Mouse (Mus musculus) intestine, embryonic 14.5 days (tissue): ENCODE results near the gene Mrpl45. TPM values are rescaled to one million over a fixed set of nuclear protein-coding genes. Genes with fewer than 3 reads are reported as not detected.

Experiments used
- ATAC-seq: fragments of 200-750 bp; cut with Nextera tagmentation; replicated peaks from 2 replicates; pipeline ENCODE4 v1.8.0; 2017; ENCODE audit warnings: low read depth, moderate number of reproducible peaks, moderate TSS enrichment, moderate library complexity; ENCODE audit not compliant: low FRiP score, low TSS enrichment
- DNase-seq: peaks from one replicate; pipeline ENCODE4 v3.0.0-alpha.2; 2018; ENCODE audit warnings: low spot score
- H3K27ac ChIP-seq: fragments of 300-500 bp; sonication (generic); 2 replicates; pipeline ENCODE4 v1.5.1; 2014; ENCODE audit warnings: low read depth, mild to moderate bottlenecking, control low read depth
- H3K27me3 ChIP-seq: fragments of 300-500 bp; sonication (generic); replicated peaks from 2 replicates; pipeline ENCODE4 v1.6.1; 2014; ENCODE audit warnings: low read length, control low read depth; ENCODE audit not compliant: control insufficient read depth, insufficient read depth
- H3K36me3 ChIP-seq: fragments of 300-500 bp; sonication (generic); 2 replicates; pipeline ENCODE4 v1.6.1; 2014; ENCODE audit warnings: low read length, control low read depth; ENCODE audit not compliant: control insufficient read depth, insufficient read depth
- H3K4me1 ChIP-seq: fragments of 300-500 bp; sonication (generic); replicated peaks from 2 replicates; pipeline ENCODE4 v1.6.1; 2014; ENCODE audit warnings: low read length, control low read depth, mixed read lengths; ENCODE audit not compliant: control insufficient read depth, insufficient read depth
- H3K4me2 ChIP-seq: fragments of 300-500 bp; sonication (generic); 2 replicates; pipeline ENCODE4 v1.6.1; 2014; ENCODE audit warnings: low read length
- H3K4me3 ChIP-seq: fragments of 300-500 bp; sonication (generic); 2 replicates; pipeline ENCODE4 v1.5.1; 2014; ENCODE audit warnings: low read depth, low read length, control low read depth, mixed read lengths
- H3K9ac ChIP-seq: fragments of 300-500 bp; sonication (generic); 2 replicates; pipeline ENCODE4 v1.6.1; 2014; ENCODE audit warnings: mild to moderate bottlenecking, low read length
- H3K9me3 ChIP-seq: fragments of 300-500 bp; sonication (generic); 2 replicates; pipeline ENCODE4 v1.6.1; 2016; ENCODE audit warnings: low read length, control low read depth; ENCODE audit not compliant: control insufficient read depth
- WGBS: fragments of 180-500 bp; shearing (Covaris S2); extraction: QIAGEN DNeasy Blood & Tissue Kit; methylation state at CpG from one replicate; pipeline ENCODE4 v1.1.7; 2014; 5-methylcytosine and 5-hydroxymethylcytosine counted together
- polyA plus RNA-seq: library from polyadenylated mRNA; unstranded; fragments of >200 nt; fragmentation: Nextera tagmentation; extraction: Ambion mirVana; gene quantifications from 2 replicates; pipeline ENCODE4 v1.2.1, GENCODE M21; 2014

The Mrpl45 gene
- polyA plus RNA-seq, 1 experiment from 2014 or later, result 52.1 TPM

DNA sequence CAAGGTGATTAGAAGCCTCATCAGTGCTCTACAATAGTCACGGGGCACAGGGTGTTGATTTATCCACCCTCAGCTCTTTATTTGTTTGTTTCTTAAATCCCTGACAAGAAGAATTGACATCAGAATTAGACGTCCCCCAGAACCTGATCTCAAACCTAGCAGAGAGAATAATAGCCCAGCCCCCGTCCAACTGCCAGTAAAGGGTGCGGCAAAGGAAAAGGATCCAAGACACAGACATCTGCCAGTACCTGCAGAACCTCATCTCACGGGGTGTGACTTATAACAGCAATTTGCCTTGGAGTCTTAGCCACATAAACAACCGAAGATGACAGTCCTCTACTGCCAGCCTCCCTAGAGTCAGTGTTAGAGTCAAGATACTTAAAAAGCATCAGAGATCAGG, 28.5 kb upstream of the Mrpl45 start:
- no peak for DNase-seq
- Histone ChIP-seq H3K9me3 (no peaks in the 10 kb centered on the region), H3K27ac (no peak overlapping the region), H3K9ac (no peak overlapping the region), H3K27me3 (no peaks in the 10 kb centered on the region), H3K4me1 (no peaks in the 10 kb centered on the region), H3K4me3 (no peak overlapping the region), H3K36me3 (no peaks in the 10 kb centered on the region), H3K4me2 (no peak overlapping the region)
- ATAC-seq, result no peak
- 32% methylated on average over 6 of the region's 6 CpGs for WGBS

DNA sequence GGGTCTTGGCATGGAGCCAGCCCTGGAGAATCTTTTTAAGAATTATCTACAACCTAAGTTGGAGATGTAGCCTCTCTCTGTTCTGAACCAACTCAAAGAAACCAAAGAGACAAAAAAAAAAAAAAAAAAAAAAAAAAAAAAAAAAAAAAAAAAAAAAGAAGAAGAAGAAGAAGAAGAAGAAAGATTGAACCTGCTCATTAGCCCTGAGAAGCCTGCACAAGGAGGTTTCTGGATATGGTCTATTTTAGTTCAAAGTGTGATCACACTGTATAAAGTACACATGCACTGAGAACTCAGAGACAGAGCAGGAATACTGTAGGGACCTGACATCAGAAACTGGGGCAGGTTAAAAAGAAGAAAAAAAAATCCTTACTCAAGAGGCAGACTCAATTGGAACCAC, 27.9 kb upstream of the Mrpl45 start:
- DNase-seq, result no peak
- Histone ChIP-seq H3K4me3 (no peak overlapping the region), H3K27me3 (no peaks in the 10 kb centered on the region), H3K9ac (no peak overlapping the region), H3K4me2 (no peak overlapping the region), H3K9me3 (no peaks in the 10 kb centered on the region), H3K27ac (no peak overlapping the region), H3K4me1 (no peaks in the 10 kb centered on the region), H3K36me3 (no peaks in the 10 kb centered on the region)
- no peak for ATAC-seq

DNA sequence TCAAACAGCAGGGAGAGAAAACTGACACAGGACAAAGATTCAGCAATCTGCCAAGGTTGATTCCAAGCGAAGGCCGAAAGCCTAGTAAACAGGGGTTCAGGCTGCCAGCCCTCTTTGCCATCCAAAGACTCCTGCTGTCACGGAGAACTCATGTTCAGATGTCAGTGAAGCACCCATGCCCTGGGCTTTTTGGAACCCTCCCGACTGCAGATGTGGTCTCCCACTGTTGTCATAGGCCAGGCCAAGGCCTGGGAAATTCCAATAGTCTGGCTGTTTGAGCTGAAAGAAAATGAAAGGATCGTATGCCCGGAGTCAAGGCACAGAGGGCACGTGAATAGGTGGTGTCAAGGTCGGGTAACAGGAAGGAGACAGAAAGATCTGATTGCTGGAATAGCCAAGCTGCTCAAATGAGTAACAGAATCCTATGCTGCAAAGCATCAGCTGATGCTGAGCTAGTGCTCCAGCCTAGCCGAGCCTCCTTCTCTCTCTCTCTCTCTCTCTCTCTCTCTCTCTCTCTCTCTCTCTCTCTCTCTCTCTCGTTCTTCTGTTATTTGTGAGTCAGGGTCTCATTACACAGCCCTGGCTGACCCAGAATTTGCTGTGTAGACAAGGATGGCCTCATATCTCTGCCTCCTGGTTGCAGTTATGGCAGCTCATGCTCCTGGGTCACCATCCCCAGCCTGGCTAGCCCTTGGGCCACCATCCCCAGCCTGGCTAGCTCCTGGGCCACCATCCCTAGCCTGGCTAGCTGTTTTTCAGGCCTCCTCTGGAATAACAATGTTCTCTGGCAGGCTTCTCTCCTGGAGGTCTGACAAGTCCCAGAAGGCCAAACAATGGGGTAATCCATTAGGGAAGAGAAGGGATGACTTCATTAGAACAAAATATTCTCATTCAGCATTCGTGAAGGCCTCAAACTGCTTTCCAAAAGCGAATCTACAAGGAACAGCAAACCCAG, 26.0 kb upstream of the Mrpl45 start:
- no peak overlapping the region for H3K4me2 ChIP-seq
- H3K36me3 ChIP-seq, result no peaks in the 10 kb centered on the region
- DNase-seq (no peak), ATAC-seq (no peak)
- H3K9me3 ChIP-seq, result no peaks in the 10 kb centered on the region
- no peaks in the 10 kb centered on the region for H3K4me1 ChIP-seq
- no peak overlapping the region for H3K9ac ChIP-seq
- WGBS, result 50% methylated on average over 12 of the region's 12 CpGs
- H3K4me3 ChIP-seq, result no peak overlapping the region
- no peak overlapping the region for H3K27ac ChIP-seq
- no peaks in the 10 kb centered on the region for H3K27me3 ChIP-seq

DNA sequence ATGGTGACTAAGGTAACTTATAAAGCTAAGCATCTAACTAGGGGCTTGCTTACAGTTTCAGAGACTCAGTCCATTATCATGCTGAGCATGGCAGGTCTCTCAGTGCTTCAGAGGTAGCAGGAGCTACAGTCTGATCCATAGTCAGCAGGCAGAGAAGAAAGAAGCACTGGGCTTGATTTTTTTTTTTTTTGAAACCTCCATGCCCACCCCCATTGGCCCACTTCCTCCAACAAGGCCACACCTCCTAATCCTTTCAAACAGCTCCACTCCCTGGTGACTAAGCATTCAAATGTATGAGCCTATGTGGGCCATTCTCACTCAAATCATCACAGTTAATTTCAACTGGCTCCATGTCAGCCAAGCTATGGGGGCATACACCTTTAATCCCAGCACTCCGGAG, 22.8 kb upstream of the Mrpl45 start:
- no peaks in the 10 kb centered on the region for H3K9me3 ChIP-seq
- no peaks in the 10 kb centered on the region for H3K4me1 ChIP-seq
- DNase-seq, result no peak
- H3K4me3 ChIP-seq, result no peak overlapping the region
- H3K27ac ChIP-seq, result no peak overlapping the region
- H3K36me3 ChIP-seq, result no peaks in the 10 kb centered on the region
- no peak overlapping the region for H3K4me2 ChIP-seq
- ATAC-seq, result no peak
- H3K9ac ChIP-seq, result no peak overlapping the region
- WGBS, result 90% methylated on average over 1 of the region's 1 CpGs
- H3K27me3 ChIP-seq, result no peaks in the 10 kb centered on the region

DNA sequence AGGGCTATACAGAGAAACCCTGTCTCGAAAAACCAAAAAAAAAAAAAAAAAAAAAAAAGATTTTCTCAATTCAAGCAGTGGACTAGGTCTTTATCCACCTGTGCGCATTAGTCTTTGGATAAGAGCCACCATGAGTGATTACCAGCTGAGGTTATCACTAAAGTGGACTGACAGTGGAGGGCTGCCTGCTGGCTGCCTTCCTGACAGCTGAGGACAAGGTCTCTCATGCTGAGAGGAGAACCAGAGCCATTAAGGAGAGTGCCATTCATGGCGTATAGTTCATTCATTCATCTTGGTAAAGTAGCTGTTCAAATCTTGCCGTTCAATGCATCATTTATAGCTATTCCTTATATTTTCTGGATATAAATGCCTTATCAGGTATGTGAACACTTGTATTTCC, 19.0 kb upstream of the Mrpl45 start:
- Histone ChIP-seq H3K4me1 (no peaks in the 10 kb centered on the region), H3K4me2 (no peak overlapping the region), H3K4me3 (no peak overlapping the region), H3K27me3 (no peaks in the 10 kb centered on the region), H3K27ac (no peak overlapping the region), H3K36me3 (no peaks in the 10 kb centered on the region), H3K9me3 (no peaks in the 10 kb centered on the region), H3K9ac (no peak overlapping the region)
- ATAC-seq (no peak), DNase-seq (no peak)
- 84% methylated on average over 3 of the region's 4 CpGs for WGBS

DNA sequence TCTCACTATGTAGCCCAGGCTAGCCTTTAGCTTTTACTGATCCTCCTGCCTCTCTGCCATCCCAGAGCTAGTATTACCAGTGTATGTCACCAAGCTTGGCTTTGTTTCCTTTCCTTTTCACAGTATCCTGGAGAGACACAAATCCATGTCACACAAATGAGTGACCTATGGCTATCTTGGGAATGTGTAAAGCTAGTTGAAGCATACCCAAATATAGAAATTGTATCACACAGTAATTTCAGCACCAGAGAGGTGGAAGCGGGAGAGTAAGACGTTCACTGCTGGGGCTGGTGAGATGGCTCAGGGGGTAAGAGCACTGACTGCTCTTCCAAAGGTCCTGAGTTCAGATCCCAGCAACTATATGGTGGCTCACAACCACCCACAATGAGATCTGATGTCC, 15.6 kb upstream of the Mrpl45 start:
- Histone ChIP-seq H3K4me1 (no peaks in the 10 kb centered on the region), H3K36me3 (no peaks in the 10 kb centered on the region), H3K9me3 (no peaks in the 10 kb centered on the region), H3K27ac (no peak overlapping the region), H3K4me2 (no peak overlapping the region), H3K4me3 (no peak overlapping the region), H3K9ac (no peak overlapping the region), H3K27me3 (no peaks in the 10 kb centered on the region)
- DNase-seq, result no peak
- WGBS, result 87% methylated on average over 2 of the region's 2 CpGs
- ATAC-seq, result no peak

DNA sequence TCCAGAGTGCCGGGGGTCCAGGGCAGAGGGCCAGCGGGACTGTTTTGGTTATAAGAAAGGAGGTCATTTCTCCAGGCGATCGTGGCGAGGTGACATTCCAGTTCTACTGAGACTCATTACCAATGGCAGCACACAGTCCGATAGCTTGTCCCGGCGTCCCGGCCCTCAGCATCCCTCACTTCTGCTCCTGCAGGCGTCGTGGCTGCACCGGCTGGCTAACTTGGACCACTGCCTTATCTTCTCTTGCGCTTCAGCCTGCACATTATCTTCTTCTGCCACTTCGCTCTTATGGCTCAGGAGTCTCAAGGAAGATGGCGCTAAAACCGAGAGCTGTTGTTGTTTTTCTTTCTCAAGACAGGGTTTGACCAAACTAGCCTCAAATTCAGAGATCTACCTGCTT, 14.1 kb upstream of the Mrpl45 start:
- no peaks in the 10 kb centered on the region for H3K27me3 ChIP-seq
- H3K9me3 ChIP-seq, result no peaks in the 10 kb centered on the region
- no peaks in the 10 kb centered on the region for H3K4me1 ChIP-seq
- no peak overlapping the region for H3K9ac ChIP-seq
- no peak overlapping the region for H3K27ac ChIP-seq
- no peak for ATAC-seq
- no peaks in the 10 kb centered on the region for H3K36me3 ChIP-seq
- WGBS, result 80% methylated on average over 16 of the region's 16 CpGs
- H3K4me3 ChIP-seq, result no peak overlapping the region
- H3K4me2 ChIP-seq, result no peak overlapping the region
- DNase-seq, result no peak

DNA sequence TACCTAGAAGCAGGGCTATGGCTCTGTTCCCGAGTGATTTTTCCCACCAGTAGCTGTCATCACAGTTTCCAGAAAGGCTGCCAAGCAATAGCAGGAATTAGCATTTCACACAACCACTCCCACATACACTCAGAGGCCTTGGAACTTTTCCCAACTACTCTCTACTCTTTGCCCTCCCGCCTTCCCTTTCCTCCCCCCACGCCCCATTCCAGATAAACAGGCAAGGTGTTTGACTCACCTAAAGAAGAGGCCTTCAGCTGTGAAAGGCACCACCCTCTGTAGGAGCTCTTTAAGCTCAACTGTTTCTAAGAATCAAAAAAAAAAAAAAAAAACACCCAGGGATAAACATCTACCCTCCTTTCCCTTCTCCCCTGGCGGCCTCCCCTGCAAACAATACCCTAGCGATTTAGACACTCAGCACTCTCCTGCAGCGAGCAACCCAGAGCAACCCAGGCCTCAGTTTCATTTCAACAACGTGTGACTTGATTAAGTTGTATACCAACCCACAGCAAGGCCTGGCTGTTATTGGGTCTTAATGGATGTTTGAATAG, 13.2 kb upstream of the Mrpl45 start:
- WGBS, result 25% methylated on average over 7 of the region's 7 CpGs
- Histone ChIP-seq H3K9me3 (no peaks in the 10 kb centered on the region), H3K27me3 (no peaks in the 10 kb centered on the region), H3K4me2 (no peak overlapping the region), H3K9ac (no peak overlapping the region), H3K36me3 (no peaks in the 10 kb centered on the region), H3K4me3 (no peak overlapping the region), H3K4me1 (no peaks in the 10 kb centered on the region), H3K27ac (no peak overlapping the region)
- ATAC-seq (no peak), DNase-seq (no peak)

DNA sequence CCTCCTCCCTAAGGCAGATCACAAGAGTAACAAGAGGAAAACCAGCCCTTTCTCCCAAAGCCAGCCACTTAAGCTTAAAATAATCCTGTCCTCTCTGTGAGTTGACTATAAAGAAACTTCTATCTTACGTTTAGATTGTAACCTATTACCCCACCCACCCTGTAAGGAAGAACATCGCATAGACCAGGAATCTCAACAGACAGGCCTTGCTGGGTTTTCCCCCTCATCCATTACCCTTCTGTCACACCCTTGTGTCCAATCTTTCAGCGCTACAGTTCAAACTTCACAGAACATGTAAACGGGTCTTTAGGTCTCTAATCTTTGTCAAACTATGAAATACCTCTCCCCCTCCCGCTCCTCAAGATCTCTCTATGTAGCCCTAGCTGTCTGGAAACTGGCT, 10.9 kb upstream of the Mrpl45 start:
- DNase-seq (no peak), ATAC-seq (no peak)
- Histone ChIP-seq H3K4me2 (no peak overlapping the region), H3K4me1 (peaks cover 5% of the 10 kb centered on the region), H3K9ac (no peak overlapping the region), H3K9me3 (no peaks in the 10 kb centered on the region), H3K27ac (no peak overlapping the region), H3K36me3 (no peaks in the 10 kb centered on the region), H3K4me3 (no peak overlapping the region), H3K27me3 (no peaks in the 10 kb centered on the region)
- WGBS, result 48% methylated on average over 5 of the region's 5 CpGs
